10 mouse cellular contexts compared by ENCODE assay signal in the genomic region with DNA sequence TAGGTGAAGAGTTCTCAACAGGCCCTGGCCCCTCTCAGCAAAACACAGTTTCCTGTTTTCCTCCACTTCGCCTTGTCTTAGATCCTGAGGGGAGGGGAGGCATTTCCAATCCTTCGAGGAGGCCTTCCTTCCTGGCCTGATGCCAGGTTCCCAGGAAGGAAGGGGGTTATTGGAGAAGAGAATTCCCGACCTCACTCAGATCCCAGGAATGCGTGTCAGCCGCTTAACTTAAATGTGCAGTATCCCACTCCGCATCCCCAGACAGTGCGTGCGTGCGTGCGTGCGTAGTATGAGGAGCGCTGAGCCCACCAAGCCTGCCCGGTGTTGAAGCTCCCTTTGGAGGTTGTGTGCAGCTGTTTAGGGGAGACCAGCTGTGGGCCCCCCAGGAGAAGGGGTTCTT. TPM values are rescaled to one million over a fixed set of nuclear protein-coding genes. Genes with fewer than 3 reads are reported as not detected.
DNase-seq lines count a peak whose midpoint lies in the region; ATAC-seq and TF ChIP-seq lines count a peak whose summit lies in the region.
"Had no signal": no experiment of that assay in that cellular context is flagged by ENCODE, and none has a peak within 500 bp of the region (broad histone marks: within the 10 kb centered on the region; RNA-seq: fewer than 3 reads in every experiment).

No protein-coding gene starts in this region.

- ATAC-seq in forebrain, embryonic 13.5 days = 0 out of 2 replicates have a peak, but pooled peaks have one; percentile 27
- no peak for ATAC-seq in forebrain, embryonic 16.5 days
- ATAC-seq in activated CD4-positive, CD25-positive, alpha-beta regulatory T cell, adult 4 months = no peak

- H3K4me3 ChIP-seq in forebrain, embryonic 13.5 days = no peak overlapping the region
- no peak overlapping the region for H3K4me3 ChIP-seq in forebrain, embryonic 16.5 days (replicated peaks; ENCODE audit: low read length)
- no peak overlapping the region for H3K4me3 ChIP-seq in layer of hippocampus, adult 2 months

- no peak overlapping the region for H3K4me2 ChIP-seq in forebrain, embryonic 13.5 days
- H3K4me2 ChIP-seq in forebrain, embryonic 16.5 days (ENCODE audit: low read length) = no peak overlapping the region

- H3K27ac ChIP-seq in forebrain, embryonic 13.5 days = no peak overlapping the region
- H3K27ac ChIP-seq in forebrain, embryonic 16.5 days (ENCODE audit: low read length) = no peak overlapping the region
- H3K27ac ChIP-seq in layer of hippocampus, adult 2 months = peak overlapping the region; percentile 43

- H3K4me1 ChIP-seq in forebrain, embryonic 13.5 days = peaks cover 32% of the 10 kb centered on the region
- H3K4me1 ChIP-seq in forebrain, embryonic 16.5 days (replicated peaks; ENCODE audit: control insufficient read depth, insufficient read depth, low read length) = peaks cover 10% of the 10 kb centered on the region

- H3K9ac ChIP-seq in forebrain, embryonic 13.5 days = no peak overlapping the region
- H3K9ac ChIP-seq in forebrain, embryonic 16.5 days (replicated peaks; ENCODE audit: low read depth, low read length) = no peak overlapping the region

- DNase-seq in layer of hippocampus, adult 2 months (ENCODE audit: low spot score in 2 of 2) = no peak
- no peak for DNase-seq in layer of hippocampus, adult 9-11 months
- peak; percentile 26 for DNase-seq in 3T3-L1 (ENCODE audit: low read depth, low spot score)
- peak; percentile 47 for DNase-seq in forelimb bud, embryonic 11.5 days (ENCODE audit: low read depth, low spot score)
- DNase-seq in urinary bladder, postnatal 36 days (ENCODE audit: low spot score in 2 of 2) = no peak
- DNase-seq: adrenal gland, adult 8-10 months; cerebellum, adult 8-10 months had no signal

- no peaks in the 10 kb centered on the region for H3K9me3 ChIP-seq in forebrain, embryonic 13.5 days (replicated peaks)
- no peaks in the 10 kb centered on the region for H3K9me3 ChIP-seq in forebrain, embryonic 16.5 days (ENCODE audit: control insufficient read depth, low read length)

- TF ChIP-seq CTCF in layer of hippocampus, adult 2 months (conservative IDR thresholded peaks at IDR 0.05) = no peak

- H3K27me3 ChIP-seq in forebrain, embryonic 13.5 days = no peaks in the 10 kb centered on the region
- no peaks in the 10 kb centered on the region for H3K27me3 ChIP-seq in forebrain, embryonic 16.5 days (replicated peaks; ENCODE audit: control insufficient read depth, insufficient read depth, low read length)

- H3K36me3 ChIP-seq in forebrain, embryonic 13.5 days (ENCODE audit: poor library complexity, severe bottlenecking) = 0 out of 2 replicates have a peak, but pooled peaks cover 5% of the 10 kb centered on the region
- no peaks in the 10 kb centered on the region for H3K36me3 ChIP-seq in forebrain, embryonic 16.5 days (ENCODE audit: control insufficient read depth, insufficient read depth)

- 64% methylated on average over 13 of the region's 13 CpGs for WGBS in forebrain, embryonic 13.5 days
- 57% methylated on average over 13 of the region's 13 CpGs for WGBS in forebrain, embryonic 16.5 days

RNA-seq across cellular contexts. Expression of gene Agpat4, which starts 44.9 kb away (rescaled TPM):
- polyA plus RNA-seq in forebrain, embryonic 13.5 days (2015; fragmentation: Nextera tagmentation; extraction: Ambion mirVana) = 46.5 and 47.3 TPM in 2 replicates
- polyA plus RNA-seq in forebrain, embryonic 16.5 days (2015; fragmentation: Nextera tagmentation; extraction: Ambion mirVana) = 49.1 and 57.6 TPM in 2 replicates
- 10 to 100 TPM; 62.2 to 66.9 TPM for total RNA-seq in layer of hippocampus, adult 2 months (2021)
- polyA plus RNA-seq in activated CD4-positive, CD25-positive, alpha-beta regulatory T cell, adult 4 months (2017; shearing (Covaris generic)) = 10 to 100 TPM; 15.7 to 24.8 TPM

Comparison
In these comparisons a context has a peak if more than half of its experiments do, and no peak if none do; other contexts are left out.
1. DNase-seq: peak in 3T3-L1 (single experiment) and forelimb bud, embryonic 11.5 days (single experiment); none in layer of hippocampus, adult 2 months (0 of 2), layer of hippocampus, adult 9-11 months (single experiment) and urinary bladder, postnatal 36 days (0 of 2).